Mouse (Mus musculus) liver, embryonic 15.5 days (tissue): ENCODE measurements around the gene Det1. TPM values are rescaled to one million over a fixed set of nuclear protein-coding genes. Genes with fewer than 3 reads are reported as not detected.

Source experiments
- ATAC-seq: fragments of 200-750 bp; cut with Nextera tagmentation; 2 replicates; pipeline ENCODE4 v1.8.0; 2017; ENCODE audit warnings: moderate number of reproducible peaks, mild to moderate bottlenecking, moderate library complexity; ENCODE audit not compliant: insufficient read depth
- H3K27ac ChIP-seq: fragments of 300-500 bp; sonication (generic); replicated peaks from 2 replicates; pipeline ENCODE4 v1.5.1; 2015; ENCODE audit warnings: mild to moderate bottlenecking, inconsistent platforms
- H3K27me3 ChIP-seq: fragments of 300-500 bp; sonication (generic); 2 replicates; pipeline ENCODE4 v1.6.1; 2015; ENCODE audit warnings: mild to moderate bottlenecking, inconsistent platforms
- H3K36me3 ChIP-seq: fragments of 300-500 bp; sonication (generic); replicated peaks from 2 replicates; pipeline ENCODE4 v1.6.1; 2015; ENCODE audit warnings: moderate library complexity, mild to moderate bottlenecking, inconsistent platforms
- H3K4me1 ChIP-seq: fragments of 300-500 bp; sonication (generic); replicated peaks from 2 replicates; pipeline ENCODE4 v1.6.1; 2015; ENCODE audit warnings: inconsistent platforms
- H3K4me2 ChIP-seq: fragments of 300-500 bp; sonication (generic); 2 replicates; pipeline ENCODE4 v1.6.1; 2015; ENCODE audit warnings: moderate library complexity, mild to moderate bottlenecking, inconsistent platforms
- H3K4me3 ChIP-seq: fragments of 300-500 bp; sonication (generic); replicated peaks from 2 replicates; pipeline ENCODE4 v1.5.1; 2015; ENCODE audit warnings: mild to moderate bottlenecking, inconsistent platforms
- H3K9ac ChIP-seq: fragments of 300-500 bp; sonication (generic); 2 replicates; pipeline ENCODE4 v1.6.1; 2015; ENCODE audit warnings: moderate library complexity, mild to moderate bottlenecking, inconsistent platforms
- H3K9me3 ChIP-seq: fragments of 300-500 bp; sonication (generic); replicated peaks from 2 replicates; pipeline ENCODE4 v1.6.1; 2016; ENCODE audit warnings: inconsistent platforms
- WGBS: fragments of 180-500 bp; shearing (Covaris S2); methylation state at CpG from one replicate; pipeline ENCODE4 v1.1.7; 2015; ENCODE audit warnings: mixed read lengths; ENCODE audit not compliant: insufficient replicate concordance; 5-methylcytosine and 5-hydroxymethylcytosine counted together
- polyA plus RNA-seq: library from polyadenylated mRNA; unstranded; fragments of >200 nt; fragmentation: Nextera tagmentation; extraction: Ambion mirVana; gene quantifications from 2 replicates; pipeline ENCODE4 v1.2.1, GENCODE M21; 2015

Det1 gene
- 6.8 TPM in 2 replicates for polyA plus RNA-seq

GRCm38 (mm10) chr7:78846737-78847434 lies at the start of gene Det1:
Gene Det1 (minus strand): TSS chr7:78847263.
- under 1% methylated on average over 54 of the region's 54 CpGs for WGBS
- peak within 1 kb of the TSS; percentile 85 for H3K4me2 ChIP-seq
- peak; percentile 86 for ATAC-seq

GRCm38 (mm10) chr7:78895653-78896333 lies 48.7 kb upstream of the Det1 start, which contains the start of gene Aen:
Gene Aen (plus strand): TSS chr7:78895854.
- H3K9me3 ChIP-seq = no peaks in the 10 kb centered on the region
- H3K27ac ChIP-seq = peak within 1 kb of the TSS; percentile 60
- 0 out of 2 replicates have a peak, but pooled peaks cover 4% of the 10 kb centered on the region for H3K27me3 ChIP-seq
- peak; percentile 96 for ATAC-seq
- 0 out of 2 replicates have a peak, but pooled peaks cover 7% of the 10 kb centered on the region for H3K36me3 ChIP-seq
- H3K4me3 ChIP-seq = peak within 1 kb of the TSS; percentile 90
- H3K4me1 ChIP-seq = peaks cover 38% of the 10 kb centered on the region
- 4% methylated on average over 53 of the region's 53 CpGs for WGBS
- peak within 1 kb of the TSS; percentile 99 for H3K4me2 ChIP-seq
- peak within 1 kb of the TSS; percentile 84 for H3K9ac ChIP-seq

More at GRCm38 (mm10) chr7:78846737-78847434, at the start of gene Det1:
- Histone ChIP-seq H3K9me3 (no peaks in the 10 kb centered on the region), H3K36me3 (peaks cover 24% of the 10 kb centered on the region), H3K9ac (peak within 1 kb of the TSS; percentile 90), H3K4me1 (peaks cover 21% of the 10 kb centered on the region), H3K4me3 (peak within 1 kb of the TSS; percentile 98), H3K27me3 (no peaks in the 10 kb centered on the region), H3K27ac (peak within 1 kb of the TSS; percentile 80)

DNA sequence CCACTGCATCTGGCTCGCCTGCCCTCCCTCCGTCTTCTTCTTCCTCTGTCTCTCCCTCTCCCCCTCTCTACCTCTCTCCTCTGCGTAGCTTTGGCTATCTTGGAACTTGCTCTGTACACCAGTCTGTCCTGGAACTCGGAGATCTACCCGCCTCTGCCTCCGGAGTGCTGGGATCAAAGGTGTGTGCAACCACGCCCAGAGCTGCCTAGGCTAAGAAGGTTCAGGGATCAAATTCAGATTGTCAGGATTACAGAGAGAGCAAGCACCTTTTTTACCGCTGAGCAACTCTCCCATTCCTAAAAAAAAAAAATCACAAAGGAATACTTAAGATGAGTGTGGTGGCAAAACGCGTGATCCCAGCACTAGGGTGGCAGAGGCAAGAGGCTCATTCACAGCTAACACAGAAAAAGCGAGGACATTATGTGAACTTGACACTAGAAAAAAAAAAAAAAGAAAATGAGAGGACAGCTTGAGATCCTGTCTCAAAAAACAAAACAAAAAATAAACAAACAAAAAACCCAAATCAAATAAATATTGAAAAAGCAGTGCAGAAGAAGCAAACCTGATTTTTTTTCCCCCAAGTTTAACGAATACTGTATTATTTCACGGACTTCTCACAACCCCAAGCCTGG lies 48.1 kb upstream of the Det1 start:
- no peaks in the 10 kb centered on the region for H3K9me3 ChIP-seq
- H3K4me2 ChIP-seq = peak overlapping the region; percentile 99
- peaks cover 5% of the 10 kb centered on the region for H3K27me3 ChIP-seq
- peak overlapping the region; percentile 90 for H3K4me3 ChIP-seq
- no peak for ATAC-seq
- peak overlapping the region; percentile 55 for H3K9ac ChIP-seq
- WGBS = 31% methylated on average over 13 of the region's 13 CpGs
- 0 out of 2 replicates have a peak, but pooled peaks cover 7% of the 10 kb centered on the region for H3K36me3 ChIP-seq
- H3K4me1 ChIP-seq = peaks cover 38% of the 10 kb centered on the region
- 0 out of 2 replicates have a peak overlapping the region, but pooled peaks have one; percentile 51 for H3K27ac ChIP-seq

DNA sequence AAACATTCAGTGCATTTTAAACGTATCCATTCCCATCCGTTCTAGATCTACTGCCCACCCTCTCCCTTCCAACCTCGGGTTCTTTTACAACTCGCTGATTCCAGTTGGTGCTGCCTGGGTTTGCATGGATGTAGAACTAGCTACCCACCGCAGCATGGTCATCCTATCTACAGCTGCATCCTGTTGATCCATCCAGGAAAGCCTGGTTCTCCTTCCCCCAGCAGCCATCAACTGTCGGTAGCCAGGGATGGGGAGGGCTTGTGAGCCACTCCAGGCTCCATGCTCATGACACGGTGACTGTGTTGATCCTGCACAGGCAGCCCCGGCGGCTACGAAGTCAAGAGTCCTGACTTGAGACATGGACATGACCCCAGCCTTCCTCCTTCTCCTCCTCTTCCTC lies 46.9 kb upstream of the Det1 start:
- no peak overlapping the region for H3K4me3 ChIP-seq
- WGBS = 69% methylated on average over 10 of the region's 10 CpGs
- H3K9ac ChIP-seq = no peak overlapping the region
- 0 out of 2 replicates have a peak, but pooled peaks cover 7% of the 10 kb centered on the region for H3K36me3 ChIP-seq
- H3K27me3 ChIP-seq = peaks cover 14% of the 10 kb centered on the region
- H3K4me2 ChIP-seq = no peak overlapping the region
- ATAC-seq = no peak
- peaks cover 38% of the 10 kb centered on the region for H3K4me1 ChIP-seq
- H3K27ac ChIP-seq = no peak overlapping the region
- no peaks in the 10 kb centered on the region for H3K9me3 ChIP-seq

DNA sequence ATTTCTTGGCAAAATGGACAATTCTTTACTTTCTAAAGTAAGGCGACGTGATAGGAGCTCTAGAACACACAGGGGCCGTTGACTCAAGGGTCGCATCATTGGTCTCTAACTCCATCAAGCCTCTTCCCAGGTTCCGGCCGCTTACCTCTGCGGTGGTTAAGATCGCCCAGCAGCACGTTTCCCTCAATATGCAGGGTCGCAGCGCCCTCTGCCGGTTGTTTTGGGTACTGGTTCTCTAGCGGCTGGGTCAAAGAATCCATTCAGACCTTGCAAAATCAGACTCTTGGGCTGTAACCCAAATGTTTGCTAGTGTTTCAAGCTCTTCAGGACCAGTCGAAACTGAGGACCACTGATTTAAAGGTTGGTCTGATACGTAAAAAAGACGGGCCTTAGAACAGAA lies 43.6 kb upstream of the Det1 start:
- H3K9me3 ChIP-seq = no peaks in the 10 kb centered on the region
- no peak for ATAC-seq
- 2% methylated on average over 16 of the region's 16 CpGs for WGBS
- no peak overlapping the region for H3K9ac ChIP-seq
- peaks cover 13% of the 10 kb centered on the region for H3K4me1 ChIP-seq
- H3K4me2 ChIP-seq = no peak overlapping the region
- H3K27ac ChIP-seq = no peak overlapping the region
- no peak overlapping the region for H3K4me3 ChIP-seq
- no peaks in the 10 kb centered on the region for H3K36me3 ChIP-seq
- H3K27me3 ChIP-seq = peaks cover 44% of the 10 kb centered on the region

- no peak overlapping the region for H3K4me3 ChIP-seq
- 62% methylated on average over 9 of the region's 9 CpGs for WGBS
- no peak for ATAC-seq
Observed at GRCm38 (mm10) chr7:78887431-78887842, 40.4 kb upstream of the Det1 start.

DNA sequence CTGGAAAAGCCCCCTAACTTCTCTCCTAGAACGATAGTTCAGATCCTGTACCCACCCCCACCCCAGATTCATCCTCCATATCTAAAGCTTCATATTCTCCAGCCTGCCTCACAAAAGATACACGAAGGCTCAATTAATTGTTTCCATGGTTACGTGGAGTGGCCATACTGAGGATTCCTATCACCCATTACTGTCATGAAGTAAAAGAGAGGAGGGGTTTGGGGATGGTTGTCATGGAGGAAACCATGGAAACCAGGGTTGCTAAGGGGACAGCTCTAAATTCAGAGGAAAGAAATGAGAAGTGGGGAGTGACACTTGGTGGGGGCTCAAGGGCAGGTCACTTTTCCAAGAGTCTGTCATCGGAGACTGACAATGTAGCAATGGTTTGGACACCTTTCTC lies 39.4 kb upstream of the Det1 start:
- Histone ChIP-seq H3K36me3 (no peaks in the 10 kb centered on the region), H3K4me2 (no peak overlapping the region), H3K27ac (no peak overlapping the region), H3K4me3 (no peak overlapping the region), H3K4me1 (no peaks in the 10 kb centered on the region), H3K9ac (no peak overlapping the region), H3K9me3 (no peaks in the 10 kb centered on the region), H3K27me3 (peaks cover 82% of the 10 kb centered on the region)
- WGBS = 67% methylated on average over 4 of the region's 4 CpGs
- no peak for ATAC-seq

More at GRCm38 (mm10) chr7:78887431-78887842, 40.4 kb upstream of the Det1 start:
- Histone ChIP-seq H3K27me3 (peaks cover 76% of the 10 kb centered on the region), H3K36me3 (no peaks in the 10 kb centered on the region), H3K4me2 (no peak overlapping the region), H3K4me1 (no peaks in the 10 kb centered on the region; the same call in 1 of the 2 replicates), H3K9me3 (no peaks in the 10 kb centered on the region), H3K27ac (no peak overlapping the region), H3K9ac (no peak overlapping the region)

GRCm38 (mm10) chr7:78885404-78885803 lies 38.3 kb upstream of the Det1 start:
- ATAC-seq = no peak
- Histone ChIP-seq H3K36me3 (no peaks in the 10 kb centered on the region), H3K9me3 (no peaks in the 10 kb centered on the region), H3K4me2 (no peak overlapping the region), H3K27ac (no peak overlapping the region), H3K9ac (no peak overlapping the region), H3K4me1 (no peaks in the 10 kb centered on the region), H3K27me3 (peaks cover 93% of the 10 kb centered on the region), H3K4me3 (no peak overlapping the region)
- WGBS = 65% methylated on average over 5 of the region's 5 CpGs

GRCm38 (mm10) chr7:78884139-78884538 lies 37.1 kb upstream of the Det1 start:
- ATAC-seq = no peak
- no peaks in the 10 kb centered on the region for H3K4me1 ChIP-seq
- no peak overlapping the region for H3K9ac ChIP-seq
- 9% methylated on average over 6 of the region's 6 CpGs for WGBS
- H3K9me3 ChIP-seq = no peaks in the 10 kb centered on the region
- no peaks in the 10 kb centered on the region for H3K36me3 ChIP-seq
- H3K27me3 ChIP-seq = peaks cover 95% of the 10 kb centered on the region
- H3K4me3 ChIP-seq = no peak overlapping the region
- no peak overlapping the region for H3K4me2 ChIP-seq
- H3K27ac ChIP-seq = no peak overlapping the region

DNA sequence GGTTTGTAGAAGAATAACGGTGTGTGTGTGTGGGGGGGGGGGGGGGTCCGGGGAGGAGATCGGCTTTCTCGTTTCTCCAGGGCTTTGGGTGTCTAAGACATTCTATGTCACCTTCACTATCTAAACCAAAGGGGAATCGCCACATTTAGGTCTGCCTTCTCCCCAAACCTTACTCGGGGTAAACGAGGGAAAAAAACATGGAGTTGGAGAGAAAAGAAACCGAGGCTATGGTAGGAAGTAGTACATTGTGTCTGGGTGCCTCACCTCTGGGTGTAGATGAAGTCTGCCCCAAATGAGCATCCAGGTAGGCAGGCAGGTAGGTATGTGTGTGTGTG lies 36.6 kb upstream of the Det1 start:
- H3K27me3 ChIP-seq = peaks cover 95% of the 10 kb centered on the region
- no peak overlapping the region for H3K4me2 ChIP-seq
- 16% methylated on average over 8 of the region's 8 CpGs for WGBS
- no peak overlapping the region for H3K27ac ChIP-seq
- no peak for ATAC-seq
- H3K4me1 ChIP-seq = no peaks in the 10 kb centered on the region
- no peak overlapping the region for H3K9ac ChIP-seq
- H3K4me3 ChIP-seq = no peak overlapping the region
- H3K36me3 ChIP-seq = no peaks in the 10 kb centered on the region
- H3K9me3 ChIP-seq = no peaks in the 10 kb centered on the region
